Mouse (Mus musculus) stomach, embryonic 14.5 days (tissue): ENCODE measurements around the gene Erbb4. TPM values are rescaled to one million over a fixed set of nuclear protein-coding genes. Genes with fewer than 3 reads are reported as not detected.

Source experiments
- ATAC-seq: fragments of 200-750 bp; cut with Nextera tagmentation; 2 replicates; pipeline ENCODE4 v1.8.0; 2017; ENCODE audit warnings: low read depth, moderate TSS enrichment; ENCODE audit not compliant: insufficient number of reproducible peaks, insufficient read depth, low FRiP score
- H3K27ac ChIP-seq: fragments of 300-500 bp; sonication (generic); 2 replicates; pipeline ENCODE4 v1.5.1; 2014; ENCODE audit warnings: mild to moderate bottlenecking, low read length, moderate library complexity, mixed read lengths
- H3K27me3 ChIP-seq: fragments of 300-500 bp; sonication (generic); 2 replicates; pipeline ENCODE4 v1.6.1; 2014; ENCODE audit warnings: low read length, control low read depth, mixed read lengths; ENCODE audit not compliant: control insufficient read depth, insufficient read depth
- H3K36me3 ChIP-seq: fragments of 300-500 bp; sonication (generic); 2 replicates; pipeline ENCODE4 v1.6.1; 2014; ENCODE audit warnings: mild to moderate bottlenecking, control low read depth, low read length, moderate library complexity, mixed read lengths; ENCODE audit not compliant: control insufficient read depth, insufficient read depth
- H3K4me1 ChIP-seq: fragments of 300-500 bp; sonication (generic); 2 replicates; pipeline ENCODE4 v1.6.1; 2014; ENCODE audit warnings: low read length, control low read depth, mixed read lengths; ENCODE audit not compliant: control insufficient read depth, insufficient read depth
- H3K4me2 ChIP-seq: fragments of 300-500 bp; sonication (generic); replicated peaks from 2 replicates; pipeline ENCODE4 v1.6.1; 2014; ENCODE audit warnings: low read depth, low read length, control low read depth
- H3K4me3 ChIP-seq: fragments of 300-500 bp; sonication (generic); 2 replicates; pipeline ENCODE4 v1.5.1; 2014; ENCODE audit warnings: low read depth, low read length, control low read depth
- H3K9ac ChIP-seq: fragments of 300-500 bp; sonication (generic); replicated peaks from 2 replicates; pipeline ENCODE4 v1.6.1; 2014; ENCODE audit warnings: low read depth, mild to moderate bottlenecking, control low read depth, low read length, moderate library complexity, mixed read lengths
- H3K9me3 ChIP-seq: fragments of 300-500 bp; sonication (generic); 2 replicates; pipeline ENCODE4 v1.6.1; 2016; ENCODE audit warnings: low read depth, low read length, control low read depth; ENCODE audit not compliant: control insufficient read depth
- WGBS: fragments of 180-500 bp; shearing (Covaris S2); extraction: QIAGEN DNeasy Blood & Tissue Kit; methylation state at CpG from one replicate; pipeline ENCODE4 v1.1.7; 2014; 5-methylcytosine and 5-hydroxymethylcytosine counted together
- polyA plus RNA-seq: library from polyadenylated mRNA; unstranded; fragments of >200 nt; fragmentation: Nextera tagmentation; extraction: Ambion mirVana; gene quantifications from 2 replicates; pipeline ENCODE4 v1.2.1, GENCODE M21; 2014

Gene Erbb4
- polyA plus RNA-seq, 1 experiment from 2014 or later, result 0.58 TPM

DNA sequence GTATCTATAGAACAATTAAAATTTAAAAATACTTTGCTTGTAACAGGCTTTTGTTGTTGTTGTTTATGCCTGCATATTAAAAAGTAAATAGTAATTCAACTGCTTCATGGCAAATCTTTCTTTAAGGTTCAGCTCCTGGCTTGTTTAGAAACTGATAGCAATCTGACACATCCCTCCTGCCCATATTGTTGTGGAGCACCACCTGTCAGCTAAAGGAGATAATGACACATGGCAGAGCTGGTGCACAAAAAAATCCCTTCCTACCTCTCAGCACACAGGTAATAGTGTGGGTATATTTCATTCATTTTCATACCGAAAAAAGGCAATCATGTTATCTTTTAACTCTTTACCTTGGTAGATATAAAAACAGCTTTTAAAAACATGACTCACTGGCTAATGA lies 18.5 kb downstream of the Erbb4 start:
- 75% methylated on average over 1 of the region's 1 CpGs for WGBS
- Histone ChIP-seq H3K9me3 (no peaks in the 10 kb centered on the region), H3K4me3 (no peak overlapping the region), H3K27me3 (no peaks in the 10 kb centered on the region), H3K4me2 (no peak overlapping the region), H3K27ac (no peak overlapping the region), H3K4me1 (no peaks in the 10 kb centered on the region), H3K9ac (no peak overlapping the region), H3K36me3 (no peaks in the 10 kb centered on the region)
- ATAC-seq, result no peak

DNA sequence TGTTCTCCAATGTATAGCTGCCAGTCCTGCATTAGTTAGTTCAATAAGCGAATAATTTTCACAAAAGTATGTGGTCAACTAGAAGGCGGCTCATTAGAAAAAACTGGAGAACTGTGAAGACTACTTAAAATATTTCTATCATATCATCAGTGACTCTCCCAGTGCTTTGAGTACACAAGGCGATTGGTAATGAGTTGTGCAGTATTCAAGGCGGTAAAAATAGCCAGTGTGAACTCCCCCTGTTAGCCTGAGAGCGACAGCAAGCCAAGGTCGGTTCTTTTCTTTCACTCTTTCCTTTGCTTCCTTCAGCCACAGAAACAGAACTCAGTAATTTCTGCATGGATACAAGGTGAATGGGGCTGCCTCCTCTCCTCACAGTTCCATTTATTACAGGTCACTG lies 22.1 kb downstream of the Erbb4 start:
- Histone ChIP-seq H3K27ac (no peak overlapping the region), H3K9ac (no peak overlapping the region), H3K36me3 (no peaks in the 10 kb centered on the region), H3K4me1 (no peaks in the 10 kb centered on the region), H3K4me3 (no peak overlapping the region), H3K4me2 (no peak overlapping the region), H3K27me3 (no peaks in the 10 kb centered on the region), H3K9me3 (no peaks in the 10 kb centered on the region)
- ATAC-seq, result no peak
- WGBS, result 74% methylated on average over 6 of the region's 6 CpGs

DNA sequence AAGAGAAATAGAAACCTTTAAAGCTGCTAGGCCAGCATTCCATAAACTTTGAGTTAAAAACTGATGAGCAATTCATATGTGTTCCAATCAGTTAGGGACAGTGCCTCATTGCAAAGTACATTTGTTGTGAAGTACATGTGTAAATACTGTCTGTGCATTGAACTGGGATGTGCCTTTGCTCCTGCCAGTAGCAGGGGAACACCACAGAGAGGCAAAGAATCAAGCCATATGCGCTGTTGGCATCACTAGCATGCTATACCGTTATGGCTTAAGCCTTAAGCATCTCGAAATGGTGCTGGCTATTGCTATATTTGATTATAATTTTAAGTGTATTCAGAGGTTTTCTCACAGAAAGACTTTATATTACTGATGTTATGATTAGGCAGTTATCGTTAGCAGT lies 58.9 kb downstream of the Erbb4 start:
- no peaks in the 10 kb centered on the region for H3K4me1 ChIP-seq
- no peak overlapping the region for H3K9ac ChIP-seq
- ATAC-seq, result no peak
- no peak overlapping the region for H3K4me2 ChIP-seq
- H3K27me3 ChIP-seq, result no peaks in the 10 kb centered on the region
- 86% methylated on average over 4 of the region's 4 CpGs for WGBS
- H3K9me3 ChIP-seq, result no peaks in the 10 kb centered on the region
- H3K36me3 ChIP-seq, result no peaks in the 10 kb centered on the region
- no peak overlapping the region for H3K4me3 ChIP-seq
- H3K27ac ChIP-seq, result no peak overlapping the region

DNA sequence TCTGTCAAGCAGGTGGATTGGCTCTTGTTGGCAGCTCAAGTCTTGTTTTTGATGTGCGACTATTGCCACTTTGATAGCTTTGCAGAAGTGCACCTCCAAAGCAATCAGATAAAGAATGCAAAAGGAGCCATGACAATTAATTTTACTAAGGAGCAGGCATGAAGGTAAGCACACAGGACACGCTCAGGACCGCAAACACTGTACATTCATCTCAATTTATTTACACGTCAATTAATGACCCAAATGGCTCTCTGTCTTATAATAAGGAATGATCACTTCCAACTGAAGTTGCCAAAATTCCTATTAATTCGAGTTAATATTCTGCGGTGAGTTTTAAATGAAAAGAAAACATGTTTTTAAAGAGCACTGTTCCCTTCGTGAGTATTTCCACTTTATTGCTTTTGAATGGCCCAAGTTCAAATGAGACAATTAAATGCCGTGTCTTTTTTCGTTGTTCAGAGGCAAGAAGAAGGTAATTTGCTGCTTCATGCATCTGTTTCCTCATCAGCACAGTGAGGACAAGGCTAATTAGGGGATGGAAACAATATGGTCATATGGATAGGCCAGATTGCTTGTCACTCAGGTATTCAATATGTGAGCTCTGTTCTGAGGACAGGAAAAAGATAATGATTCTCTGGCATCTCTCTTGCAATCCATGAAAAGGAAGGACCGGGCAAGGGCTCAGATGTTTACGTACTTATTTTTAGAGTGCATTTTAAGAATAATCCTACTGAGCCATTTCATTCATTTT lies 61.5 kb downstream of the Erbb4 start:
- H3K4me1 ChIP-seq, result no peaks in the 10 kb centered on the region
- no peaks in the 10 kb centered on the region for H3K9me3 ChIP-seq
- no peak overlapping the region for H3K4me2 ChIP-seq
- H3K9ac ChIP-seq, result no peak overlapping the region
- H3K4me3 ChIP-seq, result no peak overlapping the region
- H3K36me3 ChIP-seq, result no peaks in the 10 kb centered on the region
- 85% methylated on average over 11 of the region's 11 CpGs for WGBS
- H3K27me3 ChIP-seq, result no peaks in the 10 kb centered on the region
- H3K27ac ChIP-seq, result no peak overlapping the region
- ATAC-seq, result no peak

DNA sequence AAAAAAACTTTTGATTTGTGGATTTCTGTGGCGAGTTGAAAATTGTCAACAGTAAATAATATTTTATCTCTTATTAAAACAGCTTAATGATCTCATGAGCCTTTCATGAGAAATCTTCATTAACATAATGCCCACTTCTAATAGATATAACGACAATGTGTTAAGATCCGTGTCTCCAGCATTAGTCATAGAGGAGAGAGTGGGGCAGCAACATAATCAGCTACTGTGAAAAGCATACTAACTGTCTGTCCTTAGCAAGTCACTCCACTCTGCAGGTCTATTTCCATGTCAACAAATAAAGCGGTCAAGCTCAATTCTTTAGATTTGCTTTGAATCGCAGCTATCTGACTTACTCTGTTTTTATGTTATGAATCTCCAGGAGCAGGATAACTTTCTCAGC lies 80.0 kb downstream of the Erbb4 start:
- Histone ChIP-seq H3K9me3 (no peaks in the 10 kb centered on the region), H3K9ac (no peak overlapping the region), H3K4me1 (no peaks in the 10 kb centered on the region), H3K4me3 (no peak overlapping the region), H3K36me3 (no peaks in the 10 kb centered on the region), H3K4me2 (no peak overlapping the region), H3K27me3 (no peaks in the 10 kb centered on the region), H3K27ac (no peak overlapping the region)
- no peak for ATAC-seq
- 73% methylated on average over 5 of the region's 5 CpGs for WGBS

DNA sequence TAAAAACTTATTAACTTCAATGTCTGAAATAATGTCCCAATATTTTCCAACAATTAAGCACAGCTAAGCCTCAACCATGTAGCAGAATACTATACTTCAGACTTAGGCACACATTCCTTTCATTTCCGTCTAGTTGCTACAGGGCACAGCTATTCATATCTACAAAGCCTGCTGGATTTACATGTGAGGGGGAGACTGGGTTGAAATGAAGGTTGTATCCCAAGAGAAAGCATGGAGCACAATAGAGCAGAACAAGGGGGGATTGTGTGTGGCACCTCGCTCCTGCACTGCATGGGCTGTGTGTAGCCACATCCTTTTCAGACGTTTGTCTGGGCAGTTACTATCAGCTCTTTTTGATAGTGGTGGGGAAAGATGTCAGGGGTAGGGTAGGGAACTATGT lies 83.0 kb downstream of the Erbb4 start:
- Histone ChIP-seq H3K36me3 (no peaks in the 10 kb centered on the region), H3K27me3 (no peaks in the 10 kb centered on the region), H3K9ac (no peak overlapping the region), H3K4me2 (no peak overlapping the region), H3K27ac (no peak overlapping the region), H3K4me1 (no peaks in the 10 kb centered on the region), H3K9me3 (no peaks in the 10 kb centered on the region), H3K4me3 (no peak overlapping the region)
- WGBS, result 44% methylated on average over 3 of the region's 3 CpGs
- peak; percentile 56; the same call in 1 of the 2 replicates for ATAC-seq

DNA sequence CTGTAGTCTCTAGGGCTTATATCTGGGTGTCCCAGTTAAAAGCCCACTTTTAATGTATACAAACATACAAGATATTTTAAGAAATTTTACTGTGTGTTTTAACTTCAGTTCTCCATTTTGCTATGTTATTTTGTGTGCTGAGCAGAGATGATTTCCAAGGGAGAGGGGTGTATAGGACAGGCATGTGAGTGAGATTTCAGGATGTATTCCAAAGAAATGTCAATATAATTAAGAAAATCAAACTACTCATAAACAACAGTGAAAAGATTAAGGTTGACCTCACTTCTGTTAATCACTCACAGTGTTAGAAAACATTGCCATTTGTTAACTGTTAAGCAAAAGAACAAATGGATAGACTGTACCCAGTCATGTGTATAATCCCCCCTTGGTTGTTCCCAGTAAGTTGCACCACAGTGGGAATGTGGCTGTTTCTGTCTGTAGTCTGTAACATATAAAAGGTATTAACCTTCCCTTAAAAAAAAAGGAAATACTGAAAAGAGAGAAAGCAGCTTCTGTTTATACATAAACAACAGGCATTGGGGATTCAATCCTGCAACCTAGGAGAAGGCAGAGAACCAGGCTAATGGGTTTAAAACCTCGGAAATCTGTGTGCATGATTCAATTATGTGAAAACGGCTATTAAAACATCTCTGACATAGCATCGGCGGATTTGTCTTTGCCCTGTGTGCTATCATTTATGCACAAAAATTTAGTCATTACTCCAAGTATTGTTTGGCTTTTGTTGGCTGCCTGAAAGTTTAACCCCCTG lies 84.5 kb downstream of the Erbb4 start:
- Histone ChIP-seq H3K4me2 (no peak overlapping the region), H3K36me3 (no peaks in the 10 kb centered on the region), H3K9me3 (no peaks in the 10 kb centered on the region), H3K27ac (no peak overlapping the region), H3K4me1 (no peaks in the 10 kb centered on the region), H3K4me3 (no peak overlapping the region), H3K9ac (no peak overlapping the region), H3K27me3 (no peaks in the 10 kb centered on the region)
- no peak for ATAC-seq
- WGBS, result 72% methylated on average over 4 of the region's 4 CpGs

DNA sequence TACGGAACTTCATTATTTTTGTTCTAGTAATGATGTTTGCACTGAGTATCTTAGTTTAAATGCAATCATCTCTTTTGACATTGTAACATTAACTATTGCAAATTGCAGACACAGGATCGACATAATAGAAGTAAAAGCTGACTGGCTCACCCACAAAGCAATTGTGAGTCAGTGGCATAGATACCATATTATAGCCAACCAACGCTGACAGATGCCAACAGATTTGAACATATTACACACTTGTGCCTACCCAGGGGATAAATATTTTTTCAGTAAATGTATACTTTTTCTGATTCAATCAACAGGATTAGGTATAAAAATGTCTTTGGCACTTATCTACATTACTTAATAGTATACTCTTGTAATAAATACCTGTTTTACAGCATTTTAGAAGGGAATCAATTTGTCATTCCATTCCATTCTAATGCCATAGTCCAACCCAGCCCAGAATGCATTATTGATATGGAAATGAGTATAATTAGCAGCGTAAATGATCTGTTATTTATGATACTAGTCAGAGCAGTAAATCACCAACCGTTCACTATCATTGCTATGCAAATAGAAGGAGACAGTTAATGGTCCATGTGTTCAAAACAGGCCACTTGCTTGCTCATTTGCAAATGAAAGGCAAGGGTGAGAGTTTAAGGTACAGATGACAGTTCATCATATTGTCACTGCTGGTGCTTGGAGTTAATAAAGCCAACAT lies 97.9 kb downstream of the Erbb4 start:
- 85% methylated on average over 5 of the region's 5 CpGs for WGBS

More for the DNA sequence above, 97.9 kb downstream of the Erbb4 start:
- no peaks in the 10 kb centered on the region for H3K4me1 ChIP-seq
- no peak overlapping the region for H3K9ac ChIP-seq
- no peak for ATAC-seq
- H3K9me3 ChIP-seq, result no peaks in the 10 kb centered on the region
- H3K27ac ChIP-seq, result no peak overlapping the region
- H3K4me2 ChIP-seq, result no peak overlapping the region
- H3K36me3 ChIP-seq, result no peaks in the 10 kb centered on the region
- no peak overlapping the region for H3K4me3 ChIP-seq
- H3K27me3 ChIP-seq, result no peaks in the 10 kb centered on the region
